Mouse (Mus musculus): ENCODE results near the gene Zfp1. TPM values are rescaled to one million over a fixed set of nuclear protein-coding genes. Genes with fewer than 3 reads are reported as not detected.

Gene Zfp1
- polyA plus RNA-seq, 2 experiments = 3.9 to 4.0 TPM

DNA sequence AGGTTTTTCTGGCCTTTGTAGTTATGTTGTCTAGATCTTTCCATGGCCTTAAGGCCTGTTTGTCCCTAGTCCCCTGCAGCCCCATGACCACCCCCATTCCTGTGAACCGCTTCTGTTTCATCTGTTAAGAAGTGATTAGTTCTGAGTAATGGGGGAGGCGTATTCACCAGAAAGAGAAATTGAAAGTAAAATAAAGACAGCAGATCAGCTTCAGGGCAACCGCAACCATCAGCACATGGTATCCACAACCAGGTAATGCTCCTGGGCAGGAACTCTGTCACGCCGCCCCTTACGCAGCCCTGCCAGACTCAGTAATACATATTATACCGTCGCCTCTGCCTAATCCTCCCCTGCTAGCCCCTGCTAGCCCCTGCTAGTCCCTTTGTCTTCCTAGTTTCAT, 2.5 kb downstream of the Zfp1 start:
- no peak overlapping the region for H3K4me2 ChIP-seq (ENCODE audit: low read depth)
- no peaks in the 10 kb centered on the region for H3K9me3 ChIP-seq (ENCODE audit: control insufficient read depth, low read length)
- no peak overlapping the region for H3K27ac ChIP-seq
- no peaks in the 10 kb centered on the region for H3K36me3 ChIP-seq (replicated peaks; ENCODE audit: control insufficient read depth, insufficient read depth, low read depth)
- no peak for ATAC-seq (ENCODE audit: insufficient read depth)
- no peaks in the 10 kb centered on the region for H3K27me3 ChIP-seq (ENCODE audit: control insufficient read depth, insufficient read depth, low read length)
- WGBS (ENCODE audit: insufficient replicate concordance) = 80% methylated on average over 8 of the region's 8 CpGs
- no peak for TF ChIP-seq EP300 (IDR thresholded peaks at IDR 0.05; ENCODE audit: low read depth)
- H3K9ac ChIP-seq (replicated peaks) = no peak overlapping the region
- H3K4me1 ChIP-seq (replicated peaks; ENCODE audit: control insufficient read depth in 2 of 2, insufficient read depth in 2 of 2, low read length in 1 of 2) = peaks cover 13 to 18% of the 10 kb centered on the region in 2 experiments
- DNase-seq (ENCODE audit: low read depth in 3 of 3, low spot score in 3 of 3) = no peak
- H3K4me3 ChIP-seq (ENCODE audit: insufficient read depth in 1 of 2, low read depth in 2 of 2, low read length in 2 of 2) = no peak overlapping the region

DNA sequence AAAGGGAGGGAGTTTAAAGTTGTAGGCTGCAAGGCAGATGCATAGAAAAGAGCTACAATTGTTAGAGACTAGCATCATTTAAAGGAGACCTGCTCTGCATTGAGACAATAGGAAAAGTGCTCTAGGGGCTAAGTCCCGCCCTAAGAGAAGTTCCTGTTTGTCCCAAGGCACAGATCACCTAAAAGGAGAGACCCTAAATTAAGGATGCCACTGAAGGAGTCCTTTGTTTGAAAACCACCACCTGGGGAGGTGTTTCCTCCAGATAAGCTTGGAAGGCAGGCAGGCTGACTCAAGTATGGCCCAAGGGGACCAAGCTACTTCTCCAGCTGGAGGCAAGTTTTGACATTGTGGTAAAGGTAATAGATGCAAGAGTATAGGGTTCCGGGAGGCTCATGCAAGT, 5.6 kb downstream of the Zfp1 start:
- peaks cover 5 to 8% of the 10 kb centered on the region in 2 experiments; a peak in 3 of 4 replicates for H3K4me1 ChIP-seq (replicated peaks; ENCODE audit: control insufficient read depth in 2 of 2, insufficient read depth in 2 of 2, low read length in 1 of 2)
- no peak for DNase-seq (ENCODE audit: low read depth in 3 of 3, low spot score in 3 of 3)
- no peak overlapping the region for H3K4me3 ChIP-seq (ENCODE audit: insufficient read depth in 1 of 2, low read depth in 2 of 2, low read length in 2 of 2)
- no peaks in the 10 kb centered on the region for H3K36me3 ChIP-seq (replicated peaks; ENCODE audit: control insufficient read depth, insufficient read depth, low read depth)
- no peak for TF ChIP-seq CTCF (IDR thresholded peaks at IDR 0.05; ENCODE audit: low read depth)
- H3K9ac ChIP-seq (replicated peaks) = no peak overlapping the region
- no peak overlapping the region for H3K4me2 ChIP-seq (ENCODE audit: low read depth)
- no peaks in the 10 kb centered on the region for H3K27me3 ChIP-seq (ENCODE audit: control insufficient read depth, insufficient read depth, low read length)
- WGBS (ENCODE audit: insufficient replicate concordance) = 24% methylated on average over 2 of the region's 2 CpGs
- no peak for ATAC-seq (ENCODE audit: insufficient read depth)
- no peak overlapping the region for H3K27ac ChIP-seq
- H3K9me3 ChIP-seq (ENCODE audit: control insufficient read depth, low read length) = no peaks in the 10 kb centered on the region

DNA sequence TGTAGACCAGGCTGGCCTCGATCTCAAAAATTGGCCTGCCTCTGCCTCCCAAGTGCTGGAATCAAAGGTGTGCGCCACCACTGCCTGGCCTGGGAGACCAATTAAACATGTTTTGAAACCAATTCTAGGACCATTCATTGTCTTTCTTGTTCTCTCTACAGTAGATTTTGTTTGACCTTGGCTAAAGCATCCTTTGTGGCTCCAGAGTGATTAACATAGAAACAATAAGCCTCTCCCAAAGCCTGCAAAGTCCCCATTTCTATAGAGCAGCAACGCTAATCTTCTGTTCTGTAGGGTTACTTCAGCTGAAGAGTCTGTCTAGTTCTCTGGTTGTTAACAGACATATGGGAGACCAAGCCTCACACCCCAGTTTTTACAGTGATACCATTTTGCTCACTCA, 7.5 kb downstream of the Zfp1 start:
- TF ChIP-seq EP300 (IDR thresholded peaks at IDR 0.05; ENCODE audit: low read depth) (no peak), CTCF (IDR thresholded peaks at IDR 0.05; ENCODE audit: low read depth) (no peak)
- WGBS (ENCODE audit: insufficient replicate concordance) = 82% methylated on average over 3 of the region's 3 CpGs
- Histone ChIP-seq H3K4me2 (ENCODE audit: low read depth) (no peak overlapping the region), H3K36me3 (replicated peaks; ENCODE audit: control insufficient read depth, insufficient read depth, low read depth) (no peaks in the 10 kb centered on the region), H3K9me3 (ENCODE audit: control insufficient read depth, low read length) (no peaks in the 10 kb centered on the region), H3K27ac (no peak overlapping the region), H3K9ac (replicated peaks) (no peak overlapping the region), H3K4me1 (replicated peaks; ENCODE audit: control insufficient read depth in 2 of 2, insufficient read depth in 2 of 2, low read length in 1 of 2) (peaks cover 2 to 6% of the 10 kb centered on the region in 2 experiments; a peak in 1 of 4 replicates), H3K27me3 (ENCODE audit: control insufficient read depth, insufficient read depth, low read length) (no peaks in the 10 kb centered on the region), H3K4me3 (ENCODE audit: insufficient read depth in 1 of 2, low read depth in 2 of 2, low read length in 2 of 2) (no peak overlapping the region)
- DNase-seq (ENCODE audit: low read depth in 3 of 3, low spot score in 3 of 3) (no peak), ATAC-seq (ENCODE audit: insufficient read depth) (no peak)

DNA sequence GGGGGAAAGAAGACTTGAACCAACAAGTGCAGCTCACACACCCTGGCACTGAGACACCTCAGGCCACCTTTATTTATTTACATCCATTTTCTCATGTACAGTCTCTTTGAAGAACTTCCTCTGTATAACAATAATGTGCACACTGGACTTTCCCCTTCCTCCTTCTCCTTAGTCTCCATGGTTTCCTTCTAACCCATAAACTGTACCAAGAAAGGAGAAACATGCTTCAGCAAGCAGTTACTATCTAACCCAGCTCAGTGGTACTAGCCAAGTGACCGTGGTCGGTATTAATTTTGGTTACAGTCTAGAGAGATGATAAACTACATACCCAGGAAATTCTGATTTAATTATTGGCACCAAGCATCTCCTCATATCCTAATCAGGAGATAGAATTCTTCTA, 10.3 kb downstream of the Zfp1 start:
- 72% methylated on average over 2 of the region's 2 CpGs for WGBS (ENCODE audit: insufficient replicate concordance)
- Histone ChIP-seq H3K9me3 (ENCODE audit: control insufficient read depth, low read length) (no peaks in the 10 kb centered on the region), H3K4me3 (ENCODE audit: insufficient read depth in 1 of 2, low read depth in 2 of 2, low read length in 2 of 2) (no peak overlapping the region), H3K27ac (no peak overlapping the region), H3K36me3 (replicated peaks; ENCODE audit: control insufficient read depth, insufficient read depth, low read depth) (no peaks in the 10 kb centered on the region), H3K4me2 (ENCODE audit: low read depth) (no peak overlapping the region), H3K9ac (replicated peaks) (no peak overlapping the region), H3K27me3 (ENCODE audit: control insufficient read depth, insufficient read depth, low read length) (no peaks in the 10 kb centered on the region), H3K4me1 (replicated peaks; ENCODE audit: control insufficient read depth in 2 of 2, insufficient read depth in 2 of 2, low read length in 1 of 2) (peaks cover 0 to 9% of the 10 kb centered on the region in 2 experiments; a peak in 3 of 4 replicates)
- DNase-seq (ENCODE audit: low read depth in 3 of 3, low spot score in 3 of 3) = no peak
- no peak for ATAC-seq (ENCODE audit: insufficient read depth)
- TF ChIP-seq EP300 (IDR thresholded peaks at IDR 0.05; ENCODE audit: low read depth) = no peak
- no peak for TF ChIP-seq CTCF (IDR thresholded peaks at IDR 0.05; ENCODE audit: low read depth)

DNA sequence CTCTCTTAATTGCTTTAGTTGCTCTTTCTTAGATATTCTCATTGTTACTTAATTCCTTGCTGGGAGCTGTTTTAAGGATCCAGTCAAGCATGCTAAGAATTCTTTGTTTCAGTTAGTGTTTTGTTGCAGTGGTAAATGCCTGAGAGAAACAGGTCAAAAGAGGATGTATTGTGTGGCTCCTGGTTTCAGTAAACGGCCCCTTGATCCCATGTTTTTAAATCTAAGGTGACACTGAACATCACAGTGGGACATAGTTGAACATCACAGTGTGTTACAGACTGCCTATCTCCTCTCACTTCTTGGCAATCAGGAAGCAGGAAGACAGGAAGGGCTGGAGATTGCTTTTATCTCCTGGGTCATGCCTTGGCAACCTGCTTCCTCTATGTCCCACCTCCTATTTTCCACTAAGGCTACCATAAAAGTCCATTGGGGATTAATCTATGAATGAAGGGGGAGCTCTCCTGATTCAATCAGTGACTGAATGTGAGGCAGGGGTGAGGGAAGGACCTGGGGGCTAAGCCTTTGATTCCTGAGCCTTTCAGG, 14.2 kb downstream of the Zfp1 start:
- Histone ChIP-seq H3K9me3 (ENCODE audit: control insufficient read depth, low read length) (no peaks in the 10 kb centered on the region), H3K27ac (no peak overlapping the region), H3K4me2 (ENCODE audit: low read depth) (no peak overlapping the region), H3K4me1 (replicated peaks; ENCODE audit: control insufficient read depth in 2 of 2, insufficient read depth in 2 of 2, low read length in 1 of 2) (peaks cover 0 to 11% of the 10 kb centered on the region in 2 experiments; a peak in 2 of 4 replicates), H3K27me3 (ENCODE audit: control insufficient read depth, insufficient read depth, low read length) (no peaks in the 10 kb centered on the region), H3K36me3 (replicated peaks; ENCODE audit: control insufficient read depth, insufficient read depth, low read depth) (no peaks in the 10 kb centered on the region), H3K4me3 (ENCODE audit: insufficient read depth in 1 of 2, low read depth in 2 of 2, low read length in 2 of 2) (no peak overlapping the region), H3K9ac (replicated peaks) (no peak overlapping the region)
- DNase-seq (ENCODE audit: low read depth in 3 of 3, low spot score in 3 of 3) (no peak), ATAC-seq (ENCODE audit: insufficient read depth) (no peak)
- no peak for TF ChIP-seq EP300 (IDR thresholded peaks at IDR 0.05; ENCODE audit: low read depth)
- no peak for TF ChIP-seq CTCF (IDR thresholded peaks at IDR 0.05; ENCODE audit: low read depth)
- WGBS (ENCODE audit: insufficient replicate concordance) = 11% methylated on average over 1 of the region's 1 CpGs
